Mouse (Mus musculus): Measurements from ENCODE around the gene Cgnl1. TPM values are rescaled to one million over a fixed set of nuclear protein-coding genes. Genes with fewer than 3 reads are reported as not detected.

Cgnl1 gene
- polyA plus RNA-seq, 1 experiment from 2014 or later = 5.9 TPM

DNA sequence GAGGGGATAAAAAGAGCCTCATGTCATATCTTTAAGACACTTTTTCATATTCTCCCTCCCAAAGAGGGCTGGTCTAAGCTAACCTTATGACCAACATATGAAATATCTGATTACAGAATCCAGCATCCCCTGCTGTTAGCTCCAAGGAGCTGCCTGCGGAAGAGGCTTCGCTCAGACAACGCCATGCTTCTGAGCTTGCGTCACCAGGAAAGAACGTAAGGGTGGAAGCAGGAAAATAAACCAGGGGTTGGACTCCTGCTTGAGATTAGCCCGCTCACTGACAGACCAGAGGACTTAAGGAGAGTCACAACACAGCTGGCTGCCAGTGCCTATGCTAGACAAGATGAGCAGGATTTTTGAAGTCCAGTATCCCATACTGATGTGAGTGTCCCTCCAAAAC lies 105.0 kb downstream of the Cgnl1 start:
- ATAC-seq (replicated peaks; ENCODE audit: low FRiP score) = no peak
- Histone ChIP-seq H3K27ac (ENCODE audit: low read depth, low read length) (no peak overlapping the region), H3K9ac (ENCODE audit: low read depth, low read length) (no peak overlapping the region), H3K36me3 (ENCODE audit: control insufficient read depth, insufficient read depth, low read length) (no peaks in the 10 kb centered on the region), H3K4me3 (ENCODE audit: low read depth, low read length) (no peak overlapping the region), H3K27me3 (replicated peaks; ENCODE audit: control insufficient read depth, insufficient read depth, low read length) (no peaks in the 10 kb centered on the region), H3K9me3 (ENCODE audit: control insufficient read depth, low read length) (no peaks in the 10 kb centered on the region), H3K4me2 (no peak overlapping the region), H3K4me1 (replicated peaks; ENCODE audit: control insufficient read depth, insufficient read depth, low read length) (peaks cover 12% of the 10 kb centered on the region; the same call in 1 of the 2 replicates)
- 56% methylated on average over 6 of the region's 6 CpGs for WGBS
- no peak for DNase-seq (ENCODE audit: low spot score)

DNA sequence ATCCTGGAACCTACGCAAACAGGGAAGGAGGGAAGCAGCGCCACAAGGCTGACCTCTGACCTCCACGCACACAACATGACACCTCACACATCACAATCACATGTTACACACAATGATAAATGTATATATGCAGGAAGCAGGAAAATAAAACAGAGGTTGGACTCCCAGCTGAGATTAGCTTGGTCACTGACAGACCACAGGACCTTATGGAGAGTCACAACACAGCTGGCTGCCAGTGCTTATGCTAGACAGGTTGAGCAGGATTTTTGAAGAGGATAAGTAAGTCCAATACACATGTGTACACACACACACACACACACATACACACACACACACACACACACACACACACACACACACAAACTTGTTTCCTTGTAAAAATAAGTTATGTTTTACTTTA lies 105.9 kb downstream of the Cgnl1 start:
- no peaks in the 10 kb centered on the region for H3K9me3 ChIP-seq (ENCODE audit: control insufficient read depth, low read length)
- no peak overlapping the region for H3K4me2 ChIP-seq
- H3K27me3 ChIP-seq (replicated peaks; ENCODE audit: control insufficient read depth, insufficient read depth, low read length) = no peaks in the 10 kb centered on the region
- WGBS = 77% methylated on average over 3 of the region's 3 CpGs
- H3K9ac ChIP-seq (ENCODE audit: low read depth, low read length) = no peak overlapping the region
- ATAC-seq (replicated peaks; ENCODE audit: low FRiP score) (no peak), DNase-seq (ENCODE audit: low spot score) (no peak)
- H3K4me3 ChIP-seq (ENCODE audit: low read depth, low read length) = no peak overlapping the region
- H3K27ac ChIP-seq (ENCODE audit: low read depth, low read length) = no peak overlapping the region
- no peaks in the 10 kb centered on the region for H3K36me3 ChIP-seq (ENCODE audit: control insufficient read depth, insufficient read depth, low read length)
- H3K4me1 ChIP-seq (replicated peaks; ENCODE audit: control insufficient read depth, insufficient read depth, low read length) = peaks cover 10% of the 10 kb centered on the region

DNA sequence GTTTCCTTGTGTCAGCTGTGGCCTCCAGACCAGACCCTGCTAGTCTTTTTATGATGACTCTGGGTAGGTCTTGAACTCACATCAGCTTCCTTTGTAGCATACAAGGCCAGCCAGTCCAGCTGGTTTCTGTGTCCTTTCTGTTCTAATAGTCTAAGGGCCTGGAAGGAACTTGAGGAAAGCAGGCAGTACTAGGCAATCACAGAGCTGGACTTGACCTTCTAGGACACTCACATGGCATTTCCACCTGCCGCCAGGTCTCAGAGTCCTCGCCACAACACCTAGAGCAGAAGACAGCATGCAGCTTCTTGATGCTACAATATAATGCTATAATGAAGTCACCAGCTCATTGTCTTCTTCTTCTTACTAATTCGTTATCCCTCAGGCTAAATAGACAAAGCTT lies 106.5 kb downstream of the Cgnl1 start:
- H3K36me3 ChIP-seq (ENCODE audit: control insufficient read depth, insufficient read depth, low read length) = no peaks in the 10 kb centered on the region
- DNase-seq (ENCODE audit: low spot score) = no peak
- peaks cover 10% of the 10 kb centered on the region for H3K4me1 ChIP-seq (replicated peaks; ENCODE audit: control insufficient read depth, insufficient read depth, low read length)
- H3K4me3 ChIP-seq (ENCODE audit: low read depth, low read length) = no peak overlapping the region
- no peak for ATAC-seq (replicated peaks; ENCODE audit: low FRiP score)
- H3K4me2 ChIP-seq = no peak overlapping the region
- no peak overlapping the region for H3K9ac ChIP-seq (ENCODE audit: low read depth, low read length)
- H3K27me3 ChIP-seq (replicated peaks; ENCODE audit: control insufficient read depth, insufficient read depth, low read length) = no peaks in the 10 kb centered on the region
- 91% methylated on average over 3 of the region's 3 CpGs for WGBS
- no peak overlapping the region for H3K27ac ChIP-seq (ENCODE audit: low read depth, low read length)
- no peaks in the 10 kb centered on the region for H3K9me3 ChIP-seq (ENCODE audit: control insufficient read depth, low read length)

DNA sequence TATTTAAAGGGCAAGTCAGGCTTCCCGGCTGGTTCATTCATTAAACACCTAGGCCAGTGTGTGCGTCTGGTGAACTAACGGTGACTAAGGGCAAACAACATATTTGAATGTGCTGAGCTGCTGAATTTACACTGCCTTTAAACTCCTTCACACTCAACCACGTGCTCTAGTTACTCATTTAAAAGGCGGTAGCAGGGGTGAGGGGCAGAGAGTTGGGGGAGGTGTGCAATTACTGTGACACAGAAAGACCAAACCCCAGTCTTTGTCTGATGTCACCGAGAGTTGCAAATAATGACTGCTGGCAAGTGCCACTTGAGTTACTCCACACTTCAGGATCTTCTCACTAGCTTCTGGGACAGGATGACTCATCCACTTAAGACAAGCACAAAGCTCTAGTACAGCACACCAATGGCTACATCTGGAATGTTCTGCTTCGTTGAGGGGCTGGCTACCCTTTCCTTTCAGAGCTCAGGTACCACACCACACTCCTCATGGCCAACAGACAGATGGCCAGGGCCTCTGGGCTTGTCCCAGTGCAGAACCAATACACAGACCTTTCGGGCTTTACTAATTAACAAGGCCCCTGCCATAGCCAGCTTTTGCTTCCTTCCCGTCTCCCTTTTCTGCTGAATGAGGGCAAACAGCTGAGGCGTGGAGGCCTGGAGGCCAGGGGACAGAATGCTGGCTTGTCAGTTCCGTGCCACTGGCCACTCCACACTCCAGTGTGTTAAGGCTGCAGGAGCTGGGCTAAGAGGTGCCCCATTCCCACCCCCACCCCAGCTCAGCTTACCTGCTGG lies 107.8 kb downstream of the Cgnl1 start:
- Histone ChIP-seq H3K4me2 (no peak overlapping the region), H3K27ac (ENCODE audit: low read depth, low read length) (no peak overlapping the region), H3K4me3 (ENCODE audit: low read depth, low read length) (no peak overlapping the region), H3K9ac (ENCODE audit: low read depth, low read length) (no peak overlapping the region), H3K9me3 (ENCODE audit: control insufficient read depth, low read length) (no peaks in the 10 kb centered on the region), H3K27me3 (replicated peaks; ENCODE audit: control insufficient read depth, insufficient read depth, low read length) (no peaks in the 10 kb centered on the region), H3K4me1 (replicated peaks; ENCODE audit: control insufficient read depth, insufficient read depth, low read length) (peaks cover 18% of the 10 kb centered on the region), H3K36me3 (ENCODE audit: control insufficient read depth, insufficient read depth, low read length) (no peaks in the 10 kb centered on the region)
- DNase-seq (ENCODE audit: low spot score) (no peak), ATAC-seq (replicated peaks; ENCODE audit: low FRiP score) (no peak)
- 64% methylated on average over 11 of the region's 11 CpGs for WGBS

DNA sequence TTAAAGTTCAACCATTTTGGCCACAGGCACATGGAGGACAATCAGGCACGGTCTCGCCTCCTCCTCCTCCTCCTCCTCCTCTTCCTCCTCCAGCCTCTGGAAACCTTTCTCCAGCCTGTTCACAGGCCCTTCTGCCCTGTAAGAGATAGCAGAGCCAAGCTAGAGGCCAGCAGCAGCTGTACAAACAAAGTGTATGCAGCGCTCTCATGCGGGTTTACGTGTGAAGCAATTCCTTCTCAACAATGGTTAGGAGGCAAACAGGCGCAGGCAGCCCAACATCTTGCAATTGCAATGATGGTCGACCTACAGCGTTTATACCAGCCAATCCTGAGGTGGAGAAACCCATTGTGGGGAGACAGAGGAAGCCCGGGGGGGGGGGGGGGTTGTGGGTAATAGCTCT lies 110.9 kb downstream of the Cgnl1 start:
- H3K36me3 ChIP-seq (ENCODE audit: control insufficient read depth, insufficient read depth, low read length) = no peaks in the 10 kb centered on the region
- H3K9ac ChIP-seq (ENCODE audit: low read depth, low read length) = no peak overlapping the region
- WGBS = 37% methylated on average over 9 of the region's 9 CpGs
- DNase-seq (ENCODE audit: low spot score) (no peak), ATAC-seq (replicated peaks; ENCODE audit: low FRiP score) (no peak)
- no peaks in the 10 kb centered on the region for H3K27me3 ChIP-seq (replicated peaks; ENCODE audit: control insufficient read depth, insufficient read depth, low read length)
- no peak overlapping the region for H3K4me2 ChIP-seq
- H3K4me1 ChIP-seq (replicated peaks; ENCODE audit: control insufficient read depth, insufficient read depth, low read length) = peaks cover 18% of the 10 kb centered on the region
- H3K27ac ChIP-seq (ENCODE audit: low read depth, low read length) = no peak overlapping the region
- H3K9me3 ChIP-seq (ENCODE audit: control insufficient read depth, low read length) = no peaks in the 10 kb centered on the region
- H3K4me3 ChIP-seq (ENCODE audit: low read depth, low read length) = no peak overlapping the region

DNA sequence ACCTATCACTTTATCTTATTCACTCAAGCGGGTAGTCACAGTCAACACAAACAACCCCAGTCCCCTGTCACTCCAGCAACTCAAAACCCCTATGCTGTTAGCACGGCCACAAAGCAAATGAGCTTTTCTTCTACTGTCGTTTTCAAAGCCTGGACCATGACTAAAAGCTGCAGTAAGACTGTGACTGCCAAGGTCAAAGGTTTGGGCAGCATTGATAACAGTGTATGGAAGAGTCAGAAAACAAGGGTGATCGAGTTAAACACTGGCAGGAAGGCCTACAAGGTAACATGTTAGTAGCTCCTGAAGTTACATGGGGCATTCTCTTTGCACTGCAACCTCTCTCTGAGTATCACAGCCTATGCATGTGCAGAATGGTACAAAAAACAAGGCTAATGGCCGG lies 111.7 kb downstream of the Cgnl1 start:
- Histone ChIP-seq H3K4me2 (no peak overlapping the region), H3K9ac (ENCODE audit: low read depth, low read length) (no peak overlapping the region), H3K27ac (ENCODE audit: low read depth, low read length) (no peak overlapping the region), H3K9me3 (ENCODE audit: control insufficient read depth, low read length) (no peaks in the 10 kb centered on the region), H3K4me3 (ENCODE audit: low read depth, low read length) (no peak overlapping the region), H3K36me3 (ENCODE audit: control insufficient read depth, insufficient read depth, low read length) (no peaks in the 10 kb centered on the region), H3K27me3 (replicated peaks; ENCODE audit: control insufficient read depth, insufficient read depth, low read length) (no peaks in the 10 kb centered on the region), H3K4me1 (replicated peaks; ENCODE audit: control insufficient read depth, insufficient read depth, low read length) (peaks cover 18% of the 10 kb centered on the region)
- ATAC-seq (replicated peaks; ENCODE audit: low FRiP score) (no peak), DNase-seq (ENCODE audit: low spot score) (no peak)
- WGBS = 53% methylated on average over 5 of the region's 5 CpGs

DNA sequence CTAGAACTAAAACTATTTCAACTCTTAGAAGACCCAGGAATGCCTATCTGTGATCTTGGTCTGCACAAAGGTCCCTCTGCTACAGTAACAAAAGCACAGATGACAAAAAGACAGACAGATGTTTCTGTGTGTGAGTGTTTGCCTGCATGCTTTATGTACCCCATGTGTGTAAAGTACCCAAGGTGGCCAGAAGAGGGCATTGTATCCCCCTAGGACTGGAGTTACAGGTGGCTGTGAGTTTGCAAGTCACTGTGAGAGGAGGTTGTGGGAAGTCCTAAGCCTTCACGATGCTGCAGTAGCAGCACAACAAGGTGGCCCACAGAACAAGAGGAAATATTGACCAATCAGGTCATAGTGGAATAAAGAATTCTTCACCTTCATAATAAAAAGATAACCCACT lies 114.2 kb downstream of the Cgnl1 start:
- H3K9me3 ChIP-seq (ENCODE audit: control insufficient read depth, low read length) = no peaks in the 10 kb centered on the region
- 91% methylated on average over 1 of the region's 1 CpGs for WGBS
- H3K9ac ChIP-seq (ENCODE audit: low read depth, low read length) = no peak overlapping the region
- no peak overlapping the region for H3K27ac ChIP-seq (ENCODE audit: low read depth, low read length)
- H3K27me3 ChIP-seq (replicated peaks; ENCODE audit: control insufficient read depth, insufficient read depth, low read length) = no peaks in the 10 kb centered on the region
- ATAC-seq (replicated peaks; ENCODE audit: low FRiP score) (no peak), DNase-seq (ENCODE audit: low spot score) (no peak)
- H3K4me2 ChIP-seq = no peak overlapping the region
- peaks cover 18% of the 10 kb centered on the region for H3K4me1 ChIP-seq (replicated peaks; ENCODE audit: control insufficient read depth, insufficient read depth, low read length)
- no peaks in the 10 kb centered on the region for H3K36me3 ChIP-seq (ENCODE audit: control insufficient read depth, insufficient read depth, low read length)
- no peak overlapping the region for H3K4me3 ChIP-seq (ENCODE audit: low read depth, low read length)

DNA sequence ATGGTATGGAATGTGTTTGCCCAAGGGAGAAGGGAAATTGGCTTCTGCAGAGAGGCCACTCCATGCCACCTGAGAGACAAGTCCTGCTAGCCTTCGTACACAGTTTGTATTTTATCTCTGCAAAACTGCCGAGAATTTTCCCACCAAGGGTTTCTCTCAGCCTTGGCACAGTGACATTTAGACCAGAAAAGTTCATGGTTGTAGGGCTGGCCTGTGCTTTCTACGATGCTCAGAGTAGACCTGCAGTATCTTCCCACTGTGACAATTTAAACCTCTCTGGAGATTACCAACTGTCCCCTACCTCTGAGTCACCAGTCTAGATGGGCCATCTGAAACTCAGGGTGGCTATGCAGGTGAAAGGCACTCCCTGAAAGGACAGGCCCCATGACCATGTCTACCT lies 116.5 kb downstream of the Cgnl1 start:
- Histone ChIP-seq H3K9ac (ENCODE audit: low read depth, low read length) (no peak overlapping the region), H3K9me3 (ENCODE audit: control insufficient read depth, low read length) (no peaks in the 10 kb centered on the region), H3K36me3 (ENCODE audit: control insufficient read depth, insufficient read depth, low read length) (no peaks in the 10 kb centered on the region; the same call in 1 of the 2 replicates), H3K4me2 (no peak overlapping the region), H3K4me1 (replicated peaks; ENCODE audit: control insufficient read depth, insufficient read depth, low read length) (peaks cover 9% of the 10 kb centered on the region; the same call in 1 of the 2 replicates), H3K27ac (ENCODE audit: low read depth, low read length) (no peak overlapping the region), H3K27me3 (replicated peaks; ENCODE audit: control insufficient read depth, insufficient read depth, low read length) (no peaks in the 10 kb centered on the region), H3K4me3 (ENCODE audit: low read depth, low read length) (no peak overlapping the region)
- WGBS = 59% methylated on average over 3 of the region's 3 CpGs
- DNase-seq (ENCODE audit: low spot score) (no peak), ATAC-seq (replicated peaks; ENCODE audit: low FRiP score) (no peak)

DNA sequence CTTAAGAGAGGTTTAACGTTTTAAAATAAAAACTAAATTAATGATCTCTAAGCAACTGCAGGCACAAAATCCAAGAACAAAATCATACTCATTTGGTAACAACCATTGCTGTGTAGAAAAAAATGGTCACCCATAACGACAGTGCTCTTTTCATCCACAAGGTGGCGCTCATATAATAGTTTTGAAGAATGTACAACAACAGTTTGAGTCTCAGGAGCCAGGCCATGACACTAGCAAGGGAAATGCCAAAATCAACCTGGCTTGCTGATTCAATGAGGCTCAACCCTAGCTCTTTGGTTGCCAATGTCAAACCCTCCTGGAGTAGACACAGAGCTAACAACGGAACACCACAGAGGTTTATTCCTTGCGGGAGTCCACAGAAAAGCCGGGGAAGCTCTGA lies 125.3 kb downstream of the Cgnl1 start:
- no peak overlapping the region for H3K4me2 ChIP-seq
- 33% methylated on average over 6 of the region's 6 CpGs for WGBS

More for the DNA sequence above, 125.3 kb downstream of the Cgnl1 start:
- H3K27ac ChIP-seq (ENCODE audit: low read depth, low read length) = no peak overlapping the region
- ATAC-seq (replicated peaks; ENCODE audit: low FRiP score) (no peak), DNase-seq (ENCODE audit: low spot score) (no peak)
- no peaks in the 10 kb centered on the region for H3K4me1 ChIP-seq (replicated peaks; ENCODE audit: control insufficient read depth, insufficient read depth, low read length)
- H3K4me3 ChIP-seq (ENCODE audit: low read depth, low read length) = no peak overlapping the region
- H3K9ac ChIP-seq (ENCODE audit: low read depth, low read length) = no peak overlapping the region
- H3K9me3 ChIP-seq (ENCODE audit: control insufficient read depth, low read length) = no peaks in the 10 kb centered on the region
- peaks cover 4% of the 10 kb centered on the region; the same call in 1 of the 2 replicates for H3K36me3 ChIP-seq (ENCODE audit: control insufficient read depth, insufficient read depth, low read length)
- no peaks in the 10 kb centered on the region for H3K27me3 ChIP-seq (replicated peaks; ENCODE audit: control insufficient read depth, insufficient read depth, low read length)
